Mouse (Mus musculus) thymus, adult 2 months (tissue): ENCODE results near the gene Galnt10.

ENCODE experiments used
- CTCF ChIP-seq: fragments of 200-500 bp; IDR thresholded peaks from 2 replicates; pipeline ENCODE4 v1.5.1; 2012; ENCODE audit warnings: mild to moderate bottlenecking, control low read depth, low read length, moderate library complexity, borderline replicate concordance; ENCODE audit not compliant: control insufficient read depth, poor library complexity, insufficient read depth; ENCODE audit errors: extremely low read depth
- POLR2A ChIP-seq: fragments of 200-500 bp; IDR thresholded peaks from 2 replicates; pipeline ENCODE4 v1.6.1; 2012; ENCODE audit warnings: mild to moderate bottlenecking, low read length, control low read depth, moderate library complexity; ENCODE audit not compliant: control insufficient read depth, poor library complexity, insufficient read depth; ENCODE audit errors: extremely low read depth

DNA sequence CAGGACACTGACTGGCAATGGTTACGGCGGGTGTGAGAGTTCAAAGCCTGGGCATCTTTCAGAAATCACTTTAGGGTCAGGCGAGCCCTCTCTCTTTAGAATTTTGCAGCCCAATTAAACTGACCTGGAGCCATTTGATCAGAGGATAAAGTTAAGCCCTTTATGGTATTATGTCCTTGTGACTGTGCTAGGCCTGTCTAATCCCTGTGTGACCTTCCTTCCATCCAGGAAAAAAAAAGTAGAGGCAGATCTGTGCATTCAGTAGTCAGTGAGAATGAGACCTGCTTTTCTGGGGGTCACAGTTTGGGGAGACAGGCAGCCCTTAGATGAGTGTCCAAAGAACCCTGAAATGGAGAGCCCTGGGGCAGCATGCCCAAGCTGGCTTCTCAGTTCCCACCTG lies 71.5 kb downstream of the Galnt10 start:
- TF ChIP-seq CTCF (no peak), POLR2A (no peak)
